Mouse (Mus musculus) stomach, embryonic 16.5 days (tissue): ENCODE data around the gene Fcgr2b. TPM values are rescaled to one million over a fixed set of nuclear protein-coding genes. Genes with fewer than 3 reads are reported as not detected.

ENCODE experiments used
- ATAC-seq: fragments of 200-750 bp; cut with Nextera tagmentation; 2 replicates; pipeline ENCODE4 v1.8.0; 2017; ENCODE audit warnings: moderate number of reproducible peaks, moderate TSS enrichment; ENCODE audit not compliant: insufficient read depth, low FRiP score
- H3K27ac ChIP-seq: fragments of 300-500 bp; sonication (generic); 2 replicates; pipeline ENCODE4 v1.5.1; 2014; ENCODE audit warnings: low read length
- H3K27me3 ChIP-seq: fragments of 300-500 bp; sonication (generic); 2 replicates; pipeline ENCODE4 v1.6.1; 2014; ENCODE audit warnings: low read length, control low read depth, mixed read lengths; ENCODE audit not compliant: control insufficient read depth, insufficient read depth
- H3K36me3 ChIP-seq: fragments of 300-500 bp; sonication (generic); 2 replicates; pipeline ENCODE4 v1.6.1; 2014; ENCODE audit warnings: low read length; ENCODE audit not compliant: control insufficient read depth, insufficient read depth
- H3K4me1 ChIP-seq: fragments of 300-500 bp; sonication (generic); 2 replicates; pipeline ENCODE4 v1.6.1; 2014; ENCODE audit warnings: low read length, control low read depth, mixed read lengths; ENCODE audit not compliant: control insufficient read depth, insufficient read depth
- H3K4me2 ChIP-seq: fragments of 300-500 bp; sonication (generic); 2 replicates; pipeline ENCODE4 v1.6.1; 2014; ENCODE audit warnings: low read depth, low read length, mixed read lengths
- H3K4me3 ChIP-seq: fragments of 300-500 bp; sonication (generic); replicated peaks from 2 replicates; pipeline ENCODE4 v1.5.1; 2014; ENCODE audit warnings: mild to moderate bottlenecking, low read length
- H3K9ac ChIP-seq: fragments of 300-500 bp; sonication (generic); 2 replicates; pipeline ENCODE4 v1.6.1; 2014; ENCODE audit warnings: low read length
- H3K9me3 ChIP-seq: fragments of 300-500 bp; sonication (generic); replicated peaks from 2 replicates; pipeline ENCODE4 v1.6.1; 2016; ENCODE audit warnings: low read length, control low read depth; ENCODE audit not compliant: control insufficient read depth
- WGBS: fragments of 180-500 bp; shearing (Covaris S2); extraction: QIAGEN DNeasy Blood & Tissue Kit; methylation state at CpG from one replicate; pipeline ENCODE4 v1.1.7; 2014; 5-methylcytosine and 5-hydroxymethylcytosine counted together
- polyA plus RNA-seq: library from polyadenylated mRNA; unstranded; fragments of >200 nt; fragmentation: Nextera tagmentation; extraction: Ambion mirVana; gene quantifications from 2 replicates; pipeline ENCODE4 v1.2.1, GENCODE M21; 2015

Fcgr2b gene
- polyA plus RNA-seq, 1 experiment from 2014 or later, result 3.4 TPM

- no peak overlapping the region for H3K9ac ChIP-seq
- 69% methylated on average over 6 of the region's 6 CpGs for WGBS
- no peaks in the 10 kb centered on the region for H3K4me1 ChIP-seq
- ATAC-seq, result no peak
- no peaks in the 10 kb centered on the region for H3K36me3 ChIP-seq
- H3K4me2 ChIP-seq, result no peak overlapping the region
- H3K27me3 ChIP-seq, result no peaks in the 10 kb centered on the region
- H3K9me3 ChIP-seq, result no peaks in the 10 kb centered on the region
- H3K4me3 ChIP-seq, result no peak overlapping the region
- H3K27ac ChIP-seq, result no peak overlapping the region
These were observed 51.9 kb downstream of the Fcgr2b start for GRCm38 (mm10) chr1:170924485-170924884.

GRCm38 (mm10) chr1:170919308-170919707, 57.0 kb downstream of the Fcgr2b start:
- Histone ChIP-seq H3K9ac (no peak overlapping the region), H3K9me3 (no peaks in the 10 kb centered on the region), H3K27ac (no peak overlapping the region), H3K36me3 (no peaks in the 10 kb centered on the region), H3K4me3 (no peak overlapping the region), H3K27me3 (no peaks in the 10 kb centered on the region), H3K4me2 (no peak overlapping the region), H3K4me1 (no peaks in the 10 kb centered on the region)
- ATAC-seq, result no peak
- WGBS, result 89% methylated on average over 8 of the region's 8 CpGs

GRCm38 (mm10) chr1:170915657-170916056, 60.7 kb downstream of the Fcgr2b start:
- H3K27me3 ChIP-seq, result no peaks in the 10 kb centered on the region
- 60% methylated on average over 5 of the region's 5 CpGs for WGBS

GRCm38 (mm10) chr1:170912891-170913615, 63.3 kb downstream of the Fcgr2b start, which contains the start of gene Fcrlb:
Gene Fcrlb, minus strand, starts transcription at chr1:170912941.
- Histone ChIP-seq H3K36me3 (no peaks in the 10 kb centered on the region), H3K27ac (no peak within 1 kb of the TSS), H3K4me3 (no peak within 1 kb of the TSS), H3K27me3 (peaks cover 16% of the 10 kb centered on the region), H3K9ac (no peak within 1 kb of the TSS), H3K4me1 (peaks cover 7% of the 10 kb centered on the region), H3K9me3 (no peaks in the 10 kb centered on the region), H3K4me2 (no peak within 1 kb of the TSS)
- 65% methylated on average over 5 of the region's 5 CpGs for WGBS
- ATAC-seq, result no peak

More at GRCm38 (mm10) chr1:170915657-170916056, 60.7 kb downstream of the Fcgr2b start:
- no peaks in the 10 kb centered on the region for H3K4me1 ChIP-seq
- no peak overlapping the region for H3K27ac ChIP-seq
- no peak for ATAC-seq
- H3K9me3 ChIP-seq, result no peaks in the 10 kb centered on the region
- H3K9ac ChIP-seq, result no peak overlapping the region
- no peak overlapping the region for H3K4me3 ChIP-seq
- no peaks in the 10 kb centered on the region for H3K36me3 ChIP-seq
- H3K4me2 ChIP-seq, result no peak overlapping the region

- H3K4me3 ChIP-seq, result no peak overlapping the region
- H3K27me3 ChIP-seq, result peaks cover 26% of the 10 kb centered on the region
- WGBS, result 82% methylated on average over 11 of the region's 11 CpGs
- no peaks in the 10 kb centered on the region for H3K9me3 ChIP-seq
- H3K4me1 ChIP-seq, result peaks cover 14% of the 10 kb centered on the region
- H3K27ac ChIP-seq, result no peak overlapping the region
- no peak overlapping the region for H3K9ac ChIP-seq
- no peak overlapping the region for H3K4me2 ChIP-seq
- no peaks in the 10 kb centered on the region for H3K36me3 ChIP-seq
- ATAC-seq, result no peak
These were observed 64.3 kb downstream of the Fcgr2b start for GRCm38 (mm10) chr1:170911907-170912660.

Other genes starting within 250 kb of the Fcgr2b start
- 9.8 and 10.0 TPM in 2 replicates for gene Atf6, start 108.8 kb downstream of the Fcgr2b start, polyA plus RNA-seq
- 1.4 and 1.8 TPM in 2 replicates for gene Gm26620, start 91.5 kb downstream of the Fcgr2b start, polyA plus RNA-seq
- 33.1 and 38.3 TPM in 2 replicates for gene Dusp12, start 91.0 kb downstream of the Fcgr2b start, polyA plus RNA-seq
- not detected in 2 replicates for gene Fcrlb, start 63.6 kb downstream of the Fcgr2b start, polyA plus RNA-seq
- 0.15 TPM in 1 of 2 replicates, not detected in the other for gene Fcrla, start 49.0 kb downstream of the Fcgr2b start, polyA plus RNA-seq
- 0.90 and 1.5 TPM in 2 replicates for gene Fcgr4, start 42.4 kb upstream of the Fcgr2b start, polyA plus RNA-seq
- gene Fcgr3, start 88.4 kb upstream of the Fcgr2b start, polyA plus RNA-seq, result 17.7 and 20.2 TPM in 2 replicates
- 2.1 and 3.1 TPM in 2 replicates for gene Cfap126, start 137.4 kb upstream of the Fcgr2b start, polyA plus RNA-seq
- gene Sdhc, start 174.1 kb upstream of the Fcgr2b start, polyA plus RNA-seq, result 282 and 298 TPM in 2 replicates
- gene Mpz, start 174.2 kb upstream of the Fcgr2b start, polyA plus RNA-seq, result 2.4 and 2.9 TPM in 2 replicates
- gene Pcp4l1, start 219.7 kb upstream of the Fcgr2b start, polyA plus RNA-seq, result 44.3 and 46.4 TPM in 2 replicates
- 1.7 and 1.8 TPM in 2 replicates for gene Nr1i3, start 237.4 kb upstream of the Fcgr2b start, polyA plus RNA-seq
- gene Tomm40l, start 246.0 kb upstream of the Fcgr2b start, polyA plus RNA-seq, result 28.2 and 28.3 TPM in 2 replicates
- gene Apoa2, start 248.5 kb upstream of the Fcgr2b start, polyA plus RNA-seq, result 257 and 347 TPM in 2 replicates